Mouse (Mus musculus): Measurements from ENCODE around the gene Smyd4.
A peak's percentile ranks its signal among the peaks of the same experiment; 100 is the strongest.

Smyd4 gene

GRCm38 (mm10) chr11:75452812-75453557, 104.8 kb downstream of the Smyd4 start:
- no peak for DNase-seq (ENCODE audit: low spot score)

- DNase-seq (ENCODE audit: low spot score): peak; percentile 90
Observed at GRCm38 (mm10) chr11:75453991-75454930, 106.0 kb downstream of the Smyd4 start, which contains the start of gene Wdr81. TSS of gene Wdr81 (minus strand) at chr11:75454717.

Data from layer of hippocampus, adult 11-12 months (tissue).